Mouse (Mus musculus): ENCODE measurements around the gene Gm973.

DNA sequence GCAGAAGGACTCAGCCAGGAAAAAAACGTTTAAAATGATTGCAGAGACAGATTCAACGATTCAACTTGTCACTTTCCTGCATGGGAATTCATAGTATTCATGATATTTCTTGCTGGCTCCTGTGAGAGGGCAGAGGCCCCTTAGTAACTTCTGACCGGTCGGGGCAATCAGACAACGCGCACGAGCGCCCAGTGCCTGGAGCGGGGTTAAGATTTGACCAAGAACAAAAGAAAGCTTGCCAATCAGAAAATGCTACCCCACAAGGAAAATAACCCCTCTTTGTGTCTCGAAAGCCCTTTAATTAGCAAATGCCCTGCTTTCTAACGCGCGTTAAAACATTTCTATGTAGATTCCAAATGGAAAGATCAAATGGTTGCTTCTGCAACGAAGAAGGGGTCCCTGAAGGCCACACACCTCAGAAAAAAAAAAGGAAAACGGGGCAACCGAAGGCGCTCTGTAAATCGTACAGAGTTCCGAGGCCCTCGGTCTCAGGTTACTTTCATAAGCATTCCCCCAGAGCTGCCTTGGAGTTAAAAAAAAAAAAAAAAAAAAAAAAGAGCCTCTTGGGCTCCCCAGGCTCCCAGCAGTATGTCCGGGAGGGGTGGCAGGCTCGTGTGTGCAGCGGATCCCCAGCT lies 35.1 kb upstream of the Gm973 start:
- TF ChIP-seq TCF12 (IDR thresholded peaks at IDR 0.05; ENCODE audit: low read depth, low read length) (no peak), POLR2AphosphoS2 (IDR thresholded peaks at IDR 0.05; ENCODE audit: low read depth, low read length) (no peak), CHD2 (IDR thresholded peaks at IDR 0.05; ENCODE audit: low read length) (no peak), USF2 (conservative IDR thresholded peaks at IDR 0.05; ENCODE audit: low read depth, low read length) (no peak), POLR2A (IDR thresholded peaks at IDR 0.05; ENCODE audit: low read depth, low read length) (no peak), CTCF (conservative IDR thresholded peaks at IDR 0.05 in 1 of 2, IDR thresholded peaks at IDR 0.05 in 1 of 2; ENCODE audit: low read depth in 2 of 2, low read length in 2 of 2) (no peak), GABPA (IDR thresholded peaks at IDR 0.05; ENCODE audit: insufficient replicate concordance, low read depth, low read length) (no peak), ZMIZ1 (IDR thresholded peaks at IDR 0.05; ENCODE audit: low read depth, low read length) (no peak), MAX (IDR thresholded peaks at IDR 0.05; ENCODE audit: low read length) (no peak), MAFK (IDR thresholded peaks at IDR 0.05; ENCODE audit: insufficient replicate concordance, low read length) (no peak), TBP (conservative IDR thresholded peaks at IDR 0.05; ENCODE audit: low read depth, low read length) (no peak), HCFC1 (IDR thresholded peaks at IDR 0.05; ENCODE audit: low read depth, low read length) (no peak)

Measured in CH12.LX (cell line).